Mouse (Mus musculus) midbrain, postnatal 0 days (tissue): ENCODE measurements around the gene Selenov. TPM values are rescaled to one million over a fixed set of nuclear protein-coding genes. Genes with fewer than 3 reads are reported as not detected.

Source experiments
- ATAC-seq: fragments of 200-750 bp; cut with Nextera tagmentation; 2 replicates; pipeline ENCODE4 v1.8.0; 2017; ENCODE audit warnings: moderate number of reproducible peaks, mild to moderate bottlenecking, moderate TSS enrichment, moderate library complexity; ENCODE audit not compliant: low FRiP score
- DNase-seq: peaks from one replicate; pipeline ENCODE4 v3.0.0-alpha.2; 2015; ENCODE audit warnings: low spot score
- H3K27ac ChIP-seq: fragments of 300-500 bp; sonication (generic); 2 replicates; pipeline ENCODE4 v1.5.1; 2014; ENCODE audit warnings: low read depth, mild to moderate bottlenecking, low read length, mixed read lengths
- H3K27me3 ChIP-seq: fragments of 300-500 bp; sonication (generic); 2 replicates; pipeline ENCODE4 v1.6.1; 2014; ENCODE audit warnings: low read length, control low read depth, mixed read lengths; ENCODE audit not compliant: insufficient read depth
- H3K36me3 ChIP-seq: fragments of 300-500 bp; sonication (generic); 2 replicates; pipeline ENCODE4 v1.6.1; 2014; ENCODE audit warnings: low read length, control low read depth, mixed read lengths; ENCODE audit not compliant: insufficient read depth
- H3K4me1 ChIP-seq: fragments of 300-500 bp; sonication (generic); 2 replicates; pipeline ENCODE4 v1.6.1; 2014; ENCODE audit warnings: mild to moderate bottlenecking, control low read depth, antibody characterized with exemption, low read length, mixed read lengths; ENCODE audit not compliant: insufficient read depth
- H3K4me2 ChIP-seq: fragments of 300-500 bp; sonication (generic); 2 replicates; pipeline ENCODE4 v1.6.1; 2014; ENCODE audit warnings: low read depth, mild to moderate bottlenecking, low read length, mixed read lengths; ENCODE audit not compliant: poor library complexity, severe bottlenecking
- H3K4me3 ChIP-seq: fragments of 300-500 bp; sonication (generic); 2 replicates; pipeline ENCODE4 v1.5.1; 2014; ENCODE audit warnings: low read depth, mild to moderate bottlenecking, low read length, moderate library complexity
- H3K9ac ChIP-seq: fragments of 300-500 bp; sonication (generic); replicated peaks from 2 replicates; pipeline ENCODE4 v1.6.1; 2014; ENCODE audit warnings: mild to moderate bottlenecking, low read length, moderate library complexity, mixed read lengths; ENCODE audit not compliant: poor library complexity, severe bottlenecking
- H3K9me3 ChIP-seq: fragments of 300-500 bp; sonication (generic); 2 replicates; pipeline ENCODE4 v1.6.1; 2016; ENCODE audit warnings: low read length, control low read depth
- CTCF ChIP-seq: IDR thresholded peaks from 2 replicates; pipeline ENCODE4 v1.5.1; 2016; ENCODE audit warnings: antibody characterized with exemption, mild to moderate bottlenecking
- WGBS: fragments of 180-500 bp; shearing (Covaris S2); extraction: QIAGEN DNeasy Blood & Tissue Kit; methylation state at CpG from one replicate; pipeline ENCODE4 v1.1.7; 2014; 5-methylcytosine and 5-hydroxymethylcytosine counted together
- polyA plus RNA-seq: library from polyadenylated mRNA; unstranded; fragments of >200 nt; fragmentation: Nextera tagmentation; extraction: Ambion mirVana; gene quantifications from 2 replicates; pipeline ENCODE4 v1.2.1, GENCODE M21; 2015
- total RNA-seq: library from RNA; depleted of rRNA; stranded (reverse); fragments of >200 nt; gene quantifications from 2 replicates; pipeline ENCODE4 v1.2.3, GENCODE M21; 2014; rRNA removed

Selenov gene
- total RNA-seq (0.61 and 1.3 TPM in 2 replicates), polyA plus RNA-seq (3.5 and 6.3 TPM in 2 replicates)

DNA sequence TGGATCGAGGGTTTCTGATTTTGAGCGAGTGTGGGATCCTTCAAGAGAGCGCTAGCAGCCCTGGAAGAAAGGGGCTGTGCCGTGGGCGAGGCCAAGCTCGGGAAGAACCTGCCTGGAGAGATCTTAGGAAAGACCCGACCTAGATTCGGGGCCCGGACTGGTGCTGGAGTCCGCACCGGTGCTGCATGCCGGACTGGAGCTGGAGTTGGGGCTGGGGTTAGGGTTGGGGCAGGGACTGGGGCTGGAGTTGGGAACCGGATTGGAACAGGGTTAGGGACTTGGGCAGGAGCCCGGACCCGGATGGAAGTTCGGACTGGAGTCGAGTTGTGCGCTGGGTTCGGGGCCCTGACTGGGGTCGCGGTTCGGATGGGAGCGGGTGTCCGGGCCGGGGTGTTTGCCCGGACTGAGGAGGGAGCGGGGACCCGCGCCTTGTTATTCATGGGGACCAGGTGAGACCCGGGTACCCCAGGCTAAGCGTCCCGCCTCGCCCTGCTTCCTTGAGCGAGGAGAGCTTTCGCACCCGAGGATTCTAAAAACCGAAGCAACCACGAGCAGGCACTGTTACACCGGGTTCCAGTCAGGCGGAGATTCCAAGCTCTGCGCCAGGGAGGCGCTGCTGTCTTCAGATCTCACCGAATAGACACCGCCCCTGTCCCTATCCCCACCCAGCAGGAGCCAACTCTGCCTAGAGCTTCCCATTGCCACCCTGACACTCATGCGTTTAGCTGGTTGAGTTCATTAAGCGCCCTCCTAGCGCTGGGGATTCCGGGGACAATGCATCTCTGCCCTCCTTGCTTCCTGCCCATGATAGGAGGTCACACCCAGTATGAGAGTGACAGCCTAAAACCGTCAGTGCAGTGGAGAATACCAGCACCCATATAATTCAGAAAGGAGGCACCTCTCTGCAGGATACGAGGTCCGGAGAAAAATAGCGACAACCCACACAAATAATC, at the start of gene Selenov:
TSS of gene Selenov (minus strand) at position 549 of the 953 bp plus-strand sequence.
- DNase-seq (peak; percentile 72), ATAC-seq (peak; percentile 45; the same call in 1 of the 2 replicates)
- H3K36me3 ChIP-seq: no peaks in the 10 kb centered on the region
- peak within 1 kb of the TSS; percentile 36 for H3K4me3 ChIP-seq
- H3K4me1 ChIP-seq: 0 out of 2 replicates have a peak, but pooled peaks cover 4% of the 10 kb centered on the region
- peak; percentile 52 for TF ChIP-seq CTCF
- peaks cover 5% of the 10 kb centered on the region for H3K27me3 ChIP-seq
- H3K4me2 ChIP-seq: peak within 1 kb of the TSS; percentile 47
- under 1% methylated on average over 52 of the region's 52 CpGs for WGBS
- no peaks in the 10 kb centered on the region for H3K9me3 ChIP-seq
- peak within 1 kb of the TSS; percentile 52 for H3K9ac ChIP-seq
- H3K27ac ChIP-seq: no peak within 1 kb of the TSS

DNA sequence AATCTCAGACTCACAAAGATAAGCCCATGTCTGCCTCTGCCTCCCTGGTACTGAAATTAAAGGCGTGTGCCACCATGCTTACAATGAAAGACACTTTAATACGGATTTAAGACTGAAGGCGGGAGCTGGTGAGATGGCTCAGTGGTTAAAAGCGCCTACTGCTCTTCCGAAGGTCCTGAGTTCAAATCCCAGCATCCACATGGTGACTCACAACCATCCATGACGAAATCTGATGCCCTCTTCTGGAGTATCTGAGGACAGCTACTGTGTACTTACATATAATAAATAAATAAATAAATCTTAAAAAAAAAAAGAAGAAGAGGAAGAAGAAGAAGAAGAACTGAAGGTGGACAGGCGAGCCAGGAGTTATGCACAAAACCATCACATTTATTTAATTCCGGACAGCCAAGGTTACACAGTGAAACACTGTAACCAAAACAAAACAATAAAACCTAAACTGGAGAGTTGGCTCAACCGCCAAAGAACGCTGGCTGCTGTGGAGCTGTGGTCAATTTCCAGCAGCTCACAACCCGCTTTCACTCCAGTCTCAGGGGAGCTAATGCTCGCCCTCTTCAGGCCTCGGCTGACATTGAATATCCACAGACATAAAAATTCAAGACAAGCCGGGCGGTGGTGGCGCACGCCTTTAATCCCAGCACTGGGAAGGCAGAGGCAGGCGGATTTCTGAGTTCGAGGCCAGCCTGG, 48.4 kb upstream of the Selenov start:
- H3K9ac ChIP-seq: no peak overlapping the region
- no peaks in the 10 kb centered on the region for H3K36me3 ChIP-seq
- WGBS: 78% methylated on average over 19 of the region's 19 CpGs
- H3K9me3 ChIP-seq: no peaks in the 10 kb centered on the region
- 0 out of 2 replicates have a peak, but pooled peaks cover 3% of the 10 kb centered on the region for H3K4me1 ChIP-seq
- peak overlapping the region; percentile 68 for H3K4me2 ChIP-seq
- H3K27ac ChIP-seq: peak overlapping the region; percentile 87
- ATAC-seq (no peak), DNase-seq (peak; percentile 48)
- peak; percentile 27 for TF ChIP-seq CTCF
- peak overlapping the region; percentile 89 for H3K4me3 ChIP-seq
- H3K27me3 ChIP-seq: no peaks in the 10 kb centered on the region

DNA sequence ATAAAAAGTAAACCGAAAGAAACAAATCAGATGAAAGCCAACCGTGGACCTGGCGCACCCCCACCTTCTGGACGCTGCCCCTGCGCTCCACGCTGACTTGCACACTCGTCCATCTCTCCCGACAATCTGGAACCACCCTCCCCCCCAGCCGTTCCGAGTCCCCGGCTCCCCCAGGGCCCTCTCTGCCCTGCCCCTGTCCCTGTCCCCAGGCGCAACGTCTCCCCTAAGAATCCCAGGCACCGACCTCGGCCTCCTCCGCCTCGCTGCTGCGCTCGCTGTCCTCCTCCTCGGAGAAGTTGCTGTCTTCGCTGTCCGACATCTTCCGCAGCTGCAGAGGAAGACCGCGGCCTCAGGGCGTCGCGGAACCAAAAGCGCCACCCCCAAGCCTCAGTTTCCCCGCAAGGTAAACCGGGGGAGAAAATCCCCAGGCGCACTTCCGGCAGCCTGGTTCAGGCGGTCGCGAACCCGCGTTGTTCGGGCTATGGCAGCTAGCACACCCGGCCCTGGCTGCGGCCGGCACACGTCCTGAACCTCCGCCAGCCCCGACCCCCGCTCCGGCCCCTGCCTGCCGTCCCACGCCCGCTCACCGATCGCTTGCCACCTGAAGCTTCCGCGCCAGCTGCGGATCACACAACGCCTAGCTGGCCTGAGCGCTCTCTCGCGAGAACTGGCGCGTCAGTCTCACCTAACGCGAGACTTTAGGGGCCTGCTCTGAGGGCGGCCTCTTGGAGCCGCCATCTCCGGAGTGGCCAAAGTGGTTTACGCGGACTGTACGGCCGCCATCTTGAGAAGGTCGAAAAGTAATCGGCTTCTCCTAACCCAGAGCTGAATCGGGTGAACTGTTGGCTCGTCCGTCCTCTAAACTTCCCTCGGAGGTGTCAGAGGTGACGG, 47.4 kb upstream of the Selenov start, which contains the start of gene Supt5:
TSS of gene Supt5 (minus strand) at position 639 of the 891 bp plus-strand sequence.
- H3K27ac ChIP-seq: peak within 1 kb of the TSS; percentile 87
- peak; percentile 99 for DNase-seq
- peak; percentile 99 for ATAC-seq
- H3K9me3 ChIP-seq: no peaks in the 10 kb centered on the region
- H3K36me3 ChIP-seq: no peaks in the 10 kb centered on the region
- no peaks in the 10 kb centered on the region for H3K27me3 ChIP-seq
- TF ChIP-seq CTCF: no peak; the same call in 1 of the 2 replicates
- peak within 1 kb of the TSS; percentile 99 for H3K9ac ChIP-seq
- peak within 1 kb of the TSS; percentile 89 for H3K4me3 ChIP-seq
- under 1% methylated on average over 77 of the region's 77 CpGs for WGBS
- H3K4me1 ChIP-seq: 0 out of 2 replicates have a peak, but pooled peaks cover 3% of the 10 kb centered on the region
- peak within 1 kb of the TSS; percentile 68 for H3K4me2 ChIP-seq

DNA sequence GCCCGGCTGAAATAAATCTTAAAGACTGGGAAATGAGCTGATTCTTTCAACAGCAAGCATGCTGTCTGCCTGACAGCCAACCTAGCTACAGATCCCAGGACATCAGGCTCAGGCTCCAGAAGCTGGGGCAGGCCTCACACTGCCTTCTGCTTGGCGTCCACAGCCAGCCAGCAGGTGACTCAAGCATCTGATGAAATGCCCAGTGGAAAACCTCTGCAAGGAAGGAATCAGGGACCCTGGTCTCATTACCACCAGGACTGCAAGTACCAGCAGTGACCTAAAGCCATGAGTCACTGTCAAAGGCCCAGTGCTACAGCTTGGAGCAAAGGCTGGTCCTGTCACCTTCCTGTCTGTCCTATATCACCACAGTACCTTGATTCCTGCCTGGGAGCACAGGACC, 44.5 kb upstream of the Selenov start:
- Histone ChIP-seq H3K27ac (no peak overlapping the region), H3K36me3 (peaks cover 9% of the 10 kb centered on the region), H3K9me3 (no peaks in the 10 kb centered on the region), H3K4me2 (no peak overlapping the region), H3K9ac (no peak overlapping the region), H3K27me3 (no peaks in the 10 kb centered on the region), H3K4me1 (0 out of 2 replicates have a peak, but pooled peaks cover 3% of the 10 kb centered on the region), H3K4me3 (no peak overlapping the region)
- DNase-seq (no peak), ATAC-seq (no peak)
- 89% methylated on average over 2 of the region's 2 CpGs for WGBS
- no peak for TF ChIP-seq CTCF

DNA sequence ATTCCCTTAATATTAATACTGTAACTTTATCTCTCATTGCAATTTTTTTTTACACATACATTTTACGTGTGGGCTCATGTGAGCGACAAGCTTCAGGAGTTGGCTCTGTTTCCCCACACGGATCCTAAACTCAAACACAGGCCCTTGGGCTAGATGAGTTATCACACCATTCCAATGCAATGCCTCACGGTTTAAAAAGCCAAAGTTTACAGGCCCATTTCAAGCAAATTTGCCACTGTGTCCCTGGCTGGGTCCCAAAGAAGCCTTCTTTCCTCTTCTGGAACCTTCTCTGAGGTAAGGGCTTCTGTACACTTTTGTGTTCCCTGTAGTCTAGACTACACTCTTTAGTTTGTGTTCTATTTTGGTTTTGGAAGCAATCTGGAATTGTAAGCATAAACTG, 43.5 kb upstream of the Selenov start:
- Histone ChIP-seq H3K9me3 (no peaks in the 10 kb centered on the region), H3K27ac (no peak overlapping the region), H3K4me3 (no peak overlapping the region), H3K9ac (no peak overlapping the region), H3K4me1 (0 out of 2 replicates have a peak, but pooled peaks cover 3% of the 10 kb centered on the region), H3K27me3 (no peaks in the 10 kb centered on the region), H3K36me3 (peaks cover 16% of the 10 kb centered on the region), H3K4me2 (no peak overlapping the region)
- WGBS: 91% methylated on average over 4 of the region's 4 CpGs
- no peak for TF ChIP-seq CTCF
- ATAC-seq (no peak), DNase-seq (no peak)
